Mouse (Mus musculus): Measurements from ENCODE around the gene 2310022B05Rik.

DNA sequence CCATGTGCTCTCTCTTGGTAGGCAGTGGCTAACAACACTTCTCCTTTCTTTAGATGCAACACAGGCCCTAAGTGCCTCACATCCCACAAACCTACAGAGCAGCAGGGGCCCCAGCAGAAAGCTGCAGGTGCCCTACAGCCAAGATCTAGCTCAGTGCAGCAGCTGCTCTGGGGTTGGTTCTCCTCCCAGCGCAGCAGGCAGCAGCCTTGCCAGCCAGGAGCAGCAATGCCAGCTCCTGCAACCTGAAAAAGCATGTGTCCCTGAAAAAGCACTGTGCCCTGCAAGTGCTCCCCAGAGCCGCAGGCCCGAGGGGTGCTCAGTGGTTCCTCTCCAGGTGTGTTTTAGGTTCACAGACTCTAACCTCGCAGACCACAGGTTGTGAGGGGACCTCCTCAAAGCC, 13.5 kb upstream of the 2310022B05Rik start:
- TF ChIP-seq CTCF (IDR thresholded peaks at IDR 0.05) (no peak), POLR2A (IDR thresholded peaks at IDR 0.05; ENCODE audit: insufficient read depth, low read depth, low read length) (no peak)
